Mouse (Mus musculus) brain, embryonic 14.5 days (tissue): ENCODE results near the gene Adamts7. TPM values are rescaled to one million over a fixed set of nuclear protein-coding genes. Genes with fewer than 3 reads are reported as not detected.
A peak's percentile ranks its signal among the peaks of the same experiment; 100 is the strongest.

ENCODE experiments used
- DNase-seq: peaks from one replicate; pipeline ENCODE4 v3.0.0-alpha.2; 2011; ENCODE audit warnings: low read depth
- CTCF ChIP-seq: fragments of 200-500 bp; IDR thresholded peaks from 2 replicates; pipeline ENCODE4 v1.5.1; 2012; ENCODE audit warnings: inconsistent platforms, mild to moderate bottlenecking, moderate library complexity, borderline replicate concordance; ENCODE audit not compliant: insufficient read depth, insufficient read length; ENCODE audit errors: extremely low read depth
- POLR2A ChIP-seq: fragments of 200-500 bp; IDR thresholded peaks from 2 replicates; pipeline ENCODE4 v1.6.1; 2012; ENCODE audit warnings: mild to moderate bottlenecking, inconsistent platforms, borderline replicate concordance; ENCODE audit not compliant: poor library complexity, insufficient read depth, insufficient read length, severe bottlenecking; ENCODE audit errors: extremely low read depth
- polyA plus RNA-seq: library from polyadenylated mRNA; depleted of rRNA; stranded (reverse); fragments of >200 nt; gene quantifications from 2 replicates; pipeline ENCODE4 v1.2.3, GENCODE M21; 2012; rRNA removed

Gene Adamts7
- polyA plus RNA-seq, 1 experiment: 35.5 TPM

- TF ChIP-seq POLR2A (no peak), CTCF (no peak)
- DNase-seq: no peak
Measured at GRCm38 (mm10) chr9:90245781-90246180, 82.9 kb downstream of the Adamts7 start.

GRCm38 (mm10) chr9:90247316-90247715 lies 84.4 kb downstream of the Adamts7 start:
- TF ChIP-seq POLR2A (no peak), CTCF (no peak)
- DNase-seq: no peak

GRCm38 (mm10) chr9:90248326-90248725 lies 85.5 kb downstream of the Adamts7 start:
- TF ChIP-seq POLR2A (no peak), CTCF (no peak)
- DNase-seq: no peak

- no peak for DNase-seq
- TF ChIP-seq POLR2A: no peak
- TF ChIP-seq CTCF: no peak
Measured at GRCm38 (mm10) chr9:90249036-90249435, 86.2 kb downstream of the Adamts7 start.

GRCm38 (mm10) chr9:90250141-90250775 lies 87.4 kb downstream of the Adamts7 start:
- TF ChIP-seq POLR2A (no peak), CTCF (no peak)
- no peak for DNase-seq

- no peak for DNase-seq
- no peak for TF ChIP-seq POLR2A
- TF ChIP-seq CTCF: no peak
Measured at GRCm38 (mm10) chr9:90250964-90251750, 88.3 kb downstream of the Adamts7 start.

GRCm38 (mm10) chr9:90253181-90253580 lies 90.3 kb downstream of the Adamts7 start:
- TF ChIP-seq CTCF: no peak
- TF ChIP-seq POLR2A: no peak
- no peak for DNase-seq

- TF ChIP-seq CTCF: no peak
- TF ChIP-seq POLR2A: no peak
- DNase-seq: peak; percentile 38
Measured at GRCm38 (mm10) chr9:90255844-90256405, 93.1 kb downstream of the Adamts7 start.

GRCm38 (mm10) chr9:90257220-90257619 lies 94.4 kb downstream of the Adamts7 start:
- TF ChIP-seq POLR2A: no peak
- no peak for TF ChIP-seq CTCF
- DNase-seq: no peak

Other genes with a start within 250 kb of the Adamts7 start
- 5.5 and 7.4 TPM in 2 replicates for gene Ctsh, start 108.9 kb upstream of the Adamts7 start, polyA plus RNA-seq
- gene Morf4l1, start 48.3 kb upstream of the Adamts7 start, polyA plus RNA-seq: 449 and 465 TPM in 2 replicates
- 12.2 and 14.2 TPM in 2 replicates for gene Tbc1d2b, start 107.7 kb downstream of the Adamts7 start, polyA plus RNA-seq